Mouse (Mus musculus) kidney, adult 2 months (tissue): ENCODE results near the gene Ewsr1.

Experiments used
- CTCF ChIP-seq: fragments of 200-500 bp; conservative IDR thresholded peaks from 2 replicates; pipeline ENCODE4 v1.5.1; 2011; ENCODE audit warnings: low read depth, mild to moderate bottlenecking, control low read depth, low read length, moderate library complexity, mixed read lengths; ENCODE audit not compliant: insufficient read depth, insufficient read length
- POLR2A ChIP-seq: fragments of 200-500 bp; IDR thresholded peaks from one replicate; pipeline ENCODE4 v1.6.1; 2011; ENCODE audit warnings: low read depth, low read length, control low read depth

GRCm38 (mm10) chr11:5042645-5043381, 56.3 kb downstream of the Ewsr1 start:
- no peak for TF ChIP-seq CTCF
- no peak for TF ChIP-seq POLR2A
